Mouse (Mus musculus) NIH3T3 (cell line): Measurements from ENCODE around the gene Asmt.
A peak's percentile ranks its signal among the peaks of the same experiment; 100 is the strongest.

Experiments used
- DNase-seq: peaks from one replicate; pipeline ENCODE4 v3.0.0-alpha.2; 2012; ENCODE audit warnings: low read depth

Asmt gene

DNA sequence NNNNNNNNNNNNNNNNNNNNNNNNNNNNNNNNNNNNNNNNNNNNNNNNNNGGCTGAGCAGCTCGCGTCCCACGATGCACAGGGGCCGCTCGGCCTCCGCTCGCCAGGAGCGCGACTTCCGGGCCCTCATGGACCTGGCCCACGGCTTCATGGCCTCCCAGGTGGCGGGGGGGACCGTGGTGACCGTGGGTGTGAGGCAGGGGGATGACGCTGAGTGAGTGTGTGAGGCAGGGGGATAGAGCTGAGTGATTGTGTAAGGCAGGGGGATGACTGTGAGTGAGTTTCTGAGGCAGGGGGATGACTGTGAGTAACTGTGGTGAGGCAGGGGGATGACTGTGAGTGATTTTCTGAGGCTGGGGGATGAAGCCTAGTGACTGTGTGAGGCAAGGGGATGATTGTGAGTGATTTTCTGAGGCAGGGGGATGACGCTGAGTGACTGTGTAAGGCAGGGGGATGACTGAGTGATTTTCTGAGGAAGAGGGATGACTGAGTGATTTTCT is at the start of gene Asmt:
Asmt (plus strand) TSS at position 51 of the 499 bp plus-strand sequence.
- peak; percentile 32 for DNase-seq

DNA sequence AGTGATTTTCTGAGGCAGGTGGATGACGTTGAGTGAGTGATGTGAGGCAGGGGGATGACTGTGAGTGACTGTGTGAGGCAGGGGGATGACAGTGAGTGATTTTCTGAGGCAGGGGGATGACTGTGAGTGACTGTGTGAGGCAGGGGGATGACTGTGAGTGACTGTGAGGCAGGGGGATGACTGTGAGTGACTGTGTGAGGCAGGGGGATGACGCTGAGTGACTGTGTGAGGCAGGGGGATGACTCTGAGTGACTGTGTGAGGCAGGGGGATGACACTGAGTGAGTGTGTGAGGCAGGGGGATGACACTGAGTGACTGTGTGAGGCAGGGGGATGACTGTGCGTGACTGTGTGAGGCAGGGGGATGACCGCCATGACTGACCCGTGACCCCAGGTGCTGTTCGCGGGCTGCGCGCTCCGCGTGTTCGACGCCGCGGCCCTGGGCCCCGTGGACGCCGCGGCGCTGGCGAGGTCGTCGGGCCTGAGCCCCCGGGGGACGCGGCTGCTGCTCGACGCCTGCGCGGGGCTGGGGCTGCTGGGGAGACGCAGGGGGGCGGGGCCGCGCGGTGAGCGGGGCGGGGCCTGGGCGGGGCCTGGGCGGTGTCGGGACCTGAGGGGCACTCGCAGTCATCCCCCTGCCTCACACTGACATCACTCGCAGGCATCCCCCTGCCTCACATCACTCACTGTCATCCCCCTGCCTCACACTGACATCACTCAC is 948 bp downstream of the Asmt start:
- DNase-seq, result peak; percentile 33

DNA sequence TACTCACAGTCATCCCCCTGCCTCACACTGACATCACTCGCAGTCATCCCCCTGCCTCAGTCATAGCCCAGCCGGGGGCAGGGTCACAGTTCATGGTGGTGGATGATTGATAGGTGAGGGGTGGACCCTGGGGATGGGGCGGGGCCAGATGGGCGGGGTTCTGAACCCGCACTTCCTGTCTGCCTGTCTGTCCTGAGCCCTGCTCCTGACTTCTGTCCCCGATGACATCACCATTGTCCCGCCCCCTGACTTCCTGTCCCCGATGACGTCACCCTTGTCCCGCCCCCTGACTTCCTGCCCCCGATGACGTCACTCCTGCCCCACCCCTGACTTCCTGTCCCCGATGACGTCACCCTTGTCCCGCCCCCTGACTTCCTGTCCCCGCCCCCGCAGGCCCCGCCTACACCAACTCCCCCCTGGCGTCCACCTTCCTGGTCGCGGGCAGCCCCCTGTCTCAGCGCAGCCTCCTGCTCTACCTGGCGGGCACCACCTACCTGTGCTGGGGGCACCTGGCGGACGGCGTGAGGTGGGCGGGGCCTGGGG is 1.9 kb downstream of the Asmt start:
- peak; percentile 10 for DNase-seq

DNA sequence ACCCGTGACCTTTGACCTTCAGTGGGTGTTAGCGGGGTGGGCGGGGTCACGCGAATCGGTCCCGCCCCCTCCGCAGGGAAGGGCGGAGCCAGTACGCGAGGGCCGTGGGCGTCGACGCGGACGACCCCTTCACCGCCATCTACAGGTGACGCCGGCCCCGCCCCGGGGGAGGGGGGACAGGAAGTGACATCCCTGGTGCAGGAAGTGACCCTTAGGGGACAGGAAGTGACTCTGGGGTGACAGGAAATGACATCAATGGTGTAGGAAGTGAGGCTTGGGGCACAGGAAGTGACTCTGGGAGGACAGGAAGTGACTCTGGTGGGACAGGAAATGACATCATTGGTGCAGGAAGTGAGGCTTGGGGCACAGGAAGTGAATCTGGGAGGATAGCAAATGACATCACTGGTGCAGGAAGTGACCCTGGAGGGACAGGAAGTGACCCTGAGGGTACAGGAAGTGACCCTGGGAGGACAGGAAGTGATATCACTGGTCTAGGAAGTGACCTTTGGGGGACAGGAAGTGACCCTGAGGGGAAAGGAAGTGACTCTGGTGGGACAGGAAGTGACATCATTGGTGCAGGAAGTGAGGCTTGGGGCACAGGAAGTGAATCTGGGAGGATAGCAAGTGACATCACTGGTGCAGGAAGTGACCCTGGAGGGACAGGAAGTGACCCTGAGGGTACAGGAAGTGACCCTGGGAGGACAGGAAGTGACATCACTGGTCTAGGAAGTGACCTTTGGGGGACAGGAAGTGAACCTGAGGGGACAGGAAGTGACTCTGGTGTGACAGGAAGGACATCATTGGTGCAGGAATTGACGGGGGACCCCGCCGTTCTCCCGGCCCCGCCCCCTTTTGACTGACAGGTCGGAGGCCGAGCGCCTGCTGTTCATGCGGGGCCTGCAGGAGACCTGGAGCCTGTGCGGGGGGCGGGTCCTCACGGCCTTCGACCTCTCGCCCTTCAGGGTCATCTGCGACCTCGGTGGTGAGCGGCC is 2.7 kb downstream of the Asmt start:
- no peak for DNase-seq

DNA sequence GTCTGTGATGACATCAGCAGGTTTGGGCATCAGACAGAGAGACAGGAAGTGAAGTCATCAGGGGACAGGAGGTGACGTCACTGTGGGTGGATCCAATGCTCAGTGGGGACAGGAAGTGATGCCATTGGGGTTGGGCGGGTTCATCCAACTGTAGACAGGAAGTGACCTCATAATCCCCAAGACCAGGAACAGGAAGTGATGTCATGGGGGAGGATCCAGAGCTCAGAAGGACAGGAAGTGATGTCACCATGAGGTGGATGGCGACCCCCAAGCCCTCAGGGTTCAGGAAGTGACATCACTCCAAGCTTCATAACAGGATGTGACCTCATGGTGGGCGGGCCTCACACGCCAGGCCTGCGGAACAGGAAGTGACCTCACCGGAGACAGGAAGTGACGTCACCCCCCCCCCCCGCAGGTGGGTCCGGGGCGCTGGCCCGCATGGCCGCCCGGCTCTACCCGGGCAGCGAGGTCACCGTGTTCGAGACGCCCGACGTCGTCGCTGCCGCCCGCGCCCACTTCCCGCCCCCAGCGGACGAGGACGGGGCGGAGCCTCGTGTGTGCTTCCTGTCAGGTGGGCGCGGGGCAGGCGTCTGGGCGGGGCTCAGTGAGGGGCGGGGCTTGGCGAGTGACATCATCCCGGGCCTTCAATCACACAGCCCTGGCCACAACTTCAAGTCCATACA is 3.6 kb downstream of the Asmt start:
- DNase-seq, result peak; percentile 12

DNA sequence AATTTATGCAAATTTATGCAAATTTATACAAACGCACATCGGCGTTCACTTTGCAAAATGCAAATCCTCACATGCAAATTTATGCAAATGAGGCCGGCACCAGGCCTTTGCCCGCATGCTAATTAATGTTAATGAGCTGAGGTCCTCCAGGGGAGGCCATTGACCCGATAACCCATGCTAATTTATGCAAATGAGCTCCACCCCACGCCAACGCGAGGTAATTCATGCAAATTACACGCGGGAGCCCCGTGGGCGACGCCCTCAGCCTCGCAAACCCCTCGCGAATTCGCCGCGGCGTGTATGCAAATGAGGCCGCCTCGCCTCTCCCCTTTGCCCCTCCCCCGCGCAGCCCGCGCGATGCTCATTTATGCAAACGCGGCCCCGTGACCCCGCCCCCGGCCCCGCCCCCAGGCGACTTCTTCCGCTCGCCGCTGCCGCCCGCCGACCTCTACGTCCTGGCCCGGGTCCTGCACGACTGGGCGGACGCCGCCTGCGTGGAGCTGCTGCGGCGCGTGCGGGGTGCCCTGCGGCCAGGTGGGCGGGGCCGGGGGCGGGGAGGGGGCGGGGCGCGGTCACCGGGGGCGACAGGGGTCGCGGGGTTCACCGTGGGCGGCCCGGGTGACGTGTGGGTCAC is 4.3 kb downstream of the Asmt start:
- DNase-seq, result no peak

DNA sequence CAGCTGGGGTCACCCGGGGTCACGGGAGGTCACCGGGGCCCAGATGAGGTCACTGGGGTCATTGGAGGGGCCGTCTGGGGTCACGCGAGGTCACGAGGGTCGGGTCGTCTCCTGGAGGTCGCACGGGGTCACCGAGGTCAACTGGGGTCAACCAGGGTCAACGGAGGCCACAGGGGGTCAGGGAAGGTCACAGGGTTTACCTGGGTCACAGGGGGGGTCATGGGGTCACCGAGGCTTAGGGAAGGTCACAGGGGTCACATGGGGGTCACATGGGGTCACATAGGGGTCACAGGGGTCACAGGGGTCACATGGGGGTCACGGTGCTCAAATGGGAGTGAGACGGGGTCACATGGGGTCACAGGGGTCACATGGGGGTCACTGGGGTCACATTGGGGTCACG is 4.8 kb downstream of the Asmt start:
- DNase-seq, result no peak

DNA sequence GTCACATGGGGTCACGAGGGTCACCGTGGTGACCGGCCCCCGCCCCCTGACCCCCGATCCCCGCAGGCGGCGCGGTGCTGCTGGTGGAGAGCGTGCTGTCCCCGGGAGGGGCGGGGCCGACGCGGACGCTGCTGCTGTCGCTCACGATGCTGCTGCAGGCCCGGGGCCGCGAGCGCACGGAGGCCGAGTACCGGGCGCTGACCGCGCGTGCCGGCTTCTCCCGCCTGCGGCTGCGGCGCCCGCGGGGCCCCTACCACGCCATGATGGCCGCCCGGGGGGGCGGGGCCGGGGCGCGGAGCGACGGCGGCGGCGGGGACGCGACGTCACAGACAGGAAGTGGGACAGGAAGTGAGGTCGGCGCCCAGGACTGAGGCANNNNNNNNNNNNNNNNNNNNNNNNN is 5.2 kb downstream of the Asmt start:
- no peak for DNase-seq
